Mouse (Mus musculus) liver, embryonic 16.5 days (tissue): ENCODE measurements around the gene Lax1. TPM values are rescaled to one million over a fixed set of nuclear protein-coding genes. Genes with fewer than 3 reads are reported as not detected.

Source experiments
- microRNA-seq: library from miRNA; unstranded; fragments of <30 nt; microRNA quantifications from one replicate; pipeline ENCODE4, GENCODE M21; 2016
- polyA plus RNA-seq: library from polyadenylated mRNA; unstranded; fragments of >200 nt; fragmentation: Nextera tagmentation; extraction: Ambion mirVana; gene quantifications from 2 replicates; pipeline ENCODE4 v1.2.1, GENCODE M21; 2015

Lax1 gene
- polyA plus RNA-seq, 1 experiment from 2014 or later: 0.78 TPM

Small RNA genes lying within 50 kb of the gene (microRNA-seq; reads per million reads assigned to microRNA genes)
- 2.5 reads per million, percentile 4 among the genes with 10 or more reads in this experiment for gene Mir6903

Other genes starting within 250 kb of the Lax1 start
- gene Snrpe, start 79.8 kb downstream of the Lax1 start, polyA plus RNA-seq: 275 and 323 TPM in 2 replicates
- gene Zbed6, start 29.2 kb downstream of the Lax1 start, polyA plus RNA-seq: not detected in 2 replicates
- 1.4 TPM in 2 replicates for gene Gm38394, start 28.8 kb downstream of the Lax1 start, polyA plus RNA-seq
- 32.0 and 34.8 TPM in 2 replicates for gene Atp2b4, start 110.9 kb upstream of the Lax1 start, polyA plus RNA-seq
- gene Optc, start 217.9 kb upstream of the Lax1 start, polyA plus RNA-seq: 0.09 and 0.14 TPM in 2 replicates
- gene Prelp, start 231.3 kb upstream of the Lax1 start, polyA plus RNA-seq: 3.9 and 4.4 TPM in 2 replicates